Mouse (Mus musculus): ENCODE results near the gene Gzmm.

GRCm38 (mm10) chr10:79735361-79735760 lies 46.5 kb downstream of the Gzmm start:
- no peak for TF ChIP-seq USF1 (IDR thresholded peaks at IDR 0.05; ENCODE audit: low read depth)
- no peak for TF ChIP-seq MAX (IDR thresholded peaks at IDR 0.05; ENCODE audit: low read depth)
- no peak for TF ChIP-seq POLR2AphosphoS2 (IDR thresholded peaks at IDR 0.05; ENCODE audit: insufficient read length, low read depth)
- TF ChIP-seq POLR2A (IDR thresholded peaks at IDR 0.05; ENCODE audit: insufficient read length, low read depth): no peak
- TF ChIP-seq SRF (IDR thresholded peaks at IDR 0.05; ENCODE audit: control insufficient read depth, insufficient read length, low read depth): no peak
- no peak for TF ChIP-seq CEBPB (IDR thresholded peaks at IDR 0.05; ENCODE audit: insufficient read depth, poor library complexity, severe bottlenecking)
- TF ChIP-seq E2F4 (IDR thresholded peaks at IDR 0.05; ENCODE audit: insufficient read depth): no peak
- no peak for TF ChIP-seq TCF12 (IDR thresholded peaks at IDR 0.05; ENCODE audit: insufficient read depth, poor library complexity, severe bottlenecking)
- TF ChIP-seq MYOG (IDR thresholded peaks at IDR 0.05; ENCODE audit: control insufficient read depth in 1 of 3, insufficient read depth in 1 of 3, insufficient read length in 2 of 3, low read depth in 2 of 3): no peak

All from myocyte (in vitro differentiated cells).